Mouse (Mus musculus) cortical plate, adult 2 months (tissue): Measurements from ENCODE around the gene S1pr4.

Source experiments
- CTCF ChIP-seq: fragments of 200-500 bp; IDR thresholded peaks from 2 replicates; pipeline ENCODE4 v1.5.1; 2011; ENCODE audit warnings: mild to moderate bottlenecking, control low read depth, low read length; ENCODE audit not compliant: insufficient read depth; ENCODE audit errors: extremely low read depth
- POLR2A ChIP-seq: fragments of 200-500 bp; IDR thresholded peaks from 2 replicates; pipeline ENCODE4 v1.6.1; 2011; ENCODE audit warnings: mild to moderate bottlenecking, low read length, control low read depth; ENCODE audit not compliant: insufficient read depth; ENCODE audit errors: extremely low read depth

DNA sequence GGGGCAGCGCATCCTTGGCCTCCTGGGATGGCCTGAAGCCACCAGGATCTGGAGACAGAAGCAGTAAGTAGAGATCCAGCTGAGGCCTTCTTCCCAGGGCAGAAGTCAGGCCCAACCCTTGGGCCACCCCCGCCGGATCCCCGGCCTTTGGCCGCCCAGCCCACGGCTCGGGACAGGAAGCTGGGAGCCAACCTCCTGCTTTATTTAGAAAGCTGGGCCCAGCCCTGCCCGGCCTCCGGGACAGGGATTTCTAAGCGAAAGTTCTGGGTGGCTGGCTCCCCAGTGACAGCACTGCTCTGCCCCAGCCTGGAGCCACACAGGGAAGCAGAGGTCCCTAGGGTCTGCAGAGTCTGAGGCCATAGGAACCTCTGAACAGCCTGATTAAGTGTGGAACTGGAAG lies 41.9 kb upstream of the S1pr4 start:
- TF ChIP-seq CTCF (no peak), POLR2A (no peak)
